Mouse (Mus musculus): ENCODE data around the gene Apba2.

Gene Apba2

GRCm38 (mm10) chr7:64725967-64726695 is 224.6 kb downstream of the Apba2 start:
- no peak for DNase-seq (ENCODE audit: low spot score in 2 of 2)

- DNase-seq (ENCODE audit: low spot score in 2 of 2), result no peak
These were observed 226.7 kb downstream of the Apba2 start for GRCm38 (mm10) chr7:64728181-64728591.

GRCm38 (mm10) chr7:64728816-64729215 is 227.3 kb downstream of the Apba2 start:
- no peak for DNase-seq (ENCODE audit: low spot score in 2 of 2)

- DNase-seq (ENCODE audit: low spot score in 2 of 2), result no peak
These were observed 228.3 kb downstream of the Apba2 start for GRCm38 (mm10) chr7:64729785-64730184.

- no peak for DNase-seq (ENCODE audit: low spot score in 2 of 2)
These were observed 237.6 kb downstream of the Apba2 start for GRCm38 (mm10) chr7:64739131-64739530.

GRCm38 (mm10) chr7:64741333-64742307 is 240.1 kb downstream of the Apba2 start:
- peak; percentile 45 to 85 for DNase-seq (ENCODE audit: low spot score in 2 of 2)

- no peak for DNase-seq (ENCODE audit: low spot score in 2 of 2)
These were observed 242.1 kb downstream of the Apba2 start for GRCm38 (mm10) chr7:64743610-64744009.

- DNase-seq (ENCODE audit: low spot score in 2 of 2), result no peak
These were observed 250.0 kb downstream of the Apba2 start for GRCm38 (mm10) chr7:64751465-64751864.

- DNase-seq (ENCODE audit: low spot score in 2 of 2), result no peak
These were observed 250.6 kb downstream of the Apba2 start for GRCm38 (mm10) chr7:64752133-64752532.

- no peak for DNase-seq (ENCODE audit: low spot score in 2 of 2)
These were observed 252.2 kb downstream of the Apba2 start for GRCm38 (mm10) chr7:64753678-64754077.

GRCm38 (mm10) chr7:64754161-64754560 is 252.7 kb downstream of the Apba2 start:
- DNase-seq (ENCODE audit: low spot score in 2 of 2), result no peak

GRCm38 (mm10) chr7:64755141-64755540 is 253.6 kb downstream of the Apba2 start:
- DNase-seq (ENCODE audit: low spot score in 2 of 2), result no peak

- DNase-seq (ENCODE audit: low spot score in 2 of 2), result no peak
These were observed 264.1 kb downstream of the Apba2 start for GRCm38 (mm10) chr7:64765595-64765994.

GRCm38 (mm10) chr7:64769768-64770167 is 268.3 kb downstream of the Apba2 start:
- no peak for DNase-seq (ENCODE audit: low spot score in 2 of 2)

- no peak for DNase-seq (ENCODE audit: low spot score in 2 of 2)
These were observed 269.4 kb downstream of the Apba2 start for GRCm38 (mm10) chr7:64770779-64771390.

GRCm38 (mm10) chr7:64773465-64773864 is 272.0 kb downstream of the Apba2 start:
- no peak for DNase-seq (ENCODE audit: low spot score in 2 of 2)

GRCm38 (mm10) chr7:64776708-64777489 is 275.4 kb downstream of the Apba2 start:
- no peak for DNase-seq (ENCODE audit: low spot score in 2 of 2)

- DNase-seq (ENCODE audit: low spot score in 2 of 2), result no peak
These were observed 278.0 kb downstream of the Apba2 start for GRCm38 (mm10) chr7:64779501-64779900.

GRCm38 (mm10) chr7:64785040-64785439 is 283.5 kb downstream of the Apba2 start:
- no peak for DNase-seq (ENCODE audit: low spot score in 2 of 2)

- DNase-seq (ENCODE audit: low spot score in 2 of 2), result no peak
These were observed 289.6 kb downstream of the Apba2 start for GRCm38 (mm10) chr7:64791145-64791544.

GRCm38 (mm10) chr7:64792031-64792430 is 290.5 kb downstream of the Apba2 start:
- DNase-seq (ENCODE audit: low spot score in 2 of 2), result no peak
